Mouse (Mus musculus): Measurements from ENCODE around the gene Acsm4.

Acsm4 gene

DNA sequence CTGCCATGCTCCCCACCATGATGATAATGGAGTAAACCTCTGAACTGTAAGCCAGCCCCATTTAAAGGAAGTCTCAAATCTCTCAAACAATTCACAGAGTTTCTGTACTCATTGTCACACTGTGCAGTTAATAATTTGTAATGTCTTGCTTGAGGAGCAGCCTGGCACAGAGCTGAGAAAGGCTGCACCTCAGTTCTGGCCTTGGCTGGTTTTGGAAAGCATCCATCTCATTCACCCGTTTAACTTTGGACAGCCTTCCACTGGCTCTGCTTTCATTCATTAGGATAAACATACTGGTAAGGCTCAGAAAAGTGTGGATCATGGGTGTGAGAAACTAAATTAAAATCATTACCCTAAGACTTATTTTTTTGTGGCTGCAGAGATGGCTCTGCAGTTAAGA, 56.0 kb downstream of the Acsm4 start:
- Histone ChIP-seq H3K36me3 (ENCODE audit: insufficient read depth, low read length) (no peaks in the 10 kb centered on the region), H3K27me3 (ENCODE audit: insufficient read depth, low read length) (peaks cover 14% of the 10 kb centered on the region), H3K9me3 (ENCODE audit: low read length) (no peaks in the 10 kb centered on the region), H3K4me1 (replicated peaks; ENCODE audit: low read depth, low read length) (peaks cover 4% of the 10 kb centered on the region), H3K4me3 (replicated peaks; ENCODE audit: low read length) (no peak overlapping the region)
- no peak for TF ChIP-seq POU5F1 (IDR thresholded peaks at IDR 0.05; ENCODE audit: borderline replicate concordance, low read length)
- TF ChIP-seq CTCF (conservative IDR thresholded peaks at IDR 0.05; ENCODE audit: low read length) = no peak
- no peak for TF ChIP-seq NANOG (IDR thresholded peaks at IDR 0.05; ENCODE audit: borderline replicate concordance, low read length)

DNA sequence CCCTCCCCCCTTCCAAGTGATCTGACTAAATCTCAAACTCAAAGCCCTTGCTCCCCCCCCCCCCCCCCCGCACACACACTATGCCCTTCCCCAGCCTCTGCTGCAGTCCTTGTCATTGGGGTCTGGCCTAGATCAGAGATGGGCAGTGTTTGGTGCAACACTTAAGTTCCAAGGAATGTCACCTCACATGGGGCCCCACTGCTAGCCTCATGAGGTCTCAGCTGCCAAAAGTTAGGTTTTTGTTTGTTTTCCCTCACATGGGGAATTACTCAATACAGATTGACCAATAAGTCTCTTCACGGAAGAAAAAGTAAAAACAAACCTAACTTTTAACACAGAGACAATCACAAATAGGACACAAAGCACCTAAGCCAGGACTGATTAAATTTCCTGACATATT, 58.9 kb downstream of the Acsm4 start:
- no peak for TF ChIP-seq NANOG (IDR thresholded peaks at IDR 0.05; ENCODE audit: borderline replicate concordance, low read length)
- TF ChIP-seq CTCF (conservative IDR thresholded peaks at IDR 0.05; ENCODE audit: low read length) = no peak
- no peak for TF ChIP-seq POU5F1 (IDR thresholded peaks at IDR 0.05; ENCODE audit: borderline replicate concordance, low read length)
- Histone ChIP-seq H3K27me3 (ENCODE audit: insufficient read depth, low read length) (peaks cover 3% of the 10 kb centered on the region), H3K4me3 (replicated peaks; ENCODE audit: low read length) (no peak overlapping the region), H3K9me3 (ENCODE audit: low read length) (no peaks in the 10 kb centered on the region), H3K4me1 (replicated peaks; ENCODE audit: low read depth, low read length) (peaks cover 4% of the 10 kb centered on the region), H3K36me3 (ENCODE audit: insufficient read depth, low read length) (no peaks in the 10 kb centered on the region)

DNA sequence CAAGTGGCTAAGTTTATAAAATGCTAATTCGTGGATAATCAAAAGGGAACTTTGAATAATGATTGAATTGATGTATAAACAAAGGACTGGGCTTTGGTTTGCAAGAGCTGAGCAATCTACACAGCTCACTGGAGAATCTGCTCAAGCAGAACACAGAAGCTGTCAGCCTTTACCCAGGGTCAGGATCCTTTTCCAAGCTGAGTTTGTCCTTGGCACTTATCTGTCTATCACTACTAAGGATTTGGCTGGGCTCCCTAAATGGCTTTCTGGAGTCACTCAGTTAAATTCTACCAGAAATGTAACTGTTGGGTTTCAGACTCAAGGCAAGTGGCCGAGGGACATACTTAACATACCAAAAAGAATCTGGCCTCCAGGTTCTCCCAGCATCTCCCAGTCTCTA, 60.1 kb downstream of the Acsm4 start:
- H3K27me3 ChIP-seq (ENCODE audit: insufficient read depth, low read length) = no peaks in the 10 kb centered on the region; the same call in 1 of the 2 replicates
- H3K36me3 ChIP-seq (ENCODE audit: insufficient read depth, low read length) = no peaks in the 10 kb centered on the region
- no peak overlapping the region for H3K4me3 ChIP-seq (replicated peaks; ENCODE audit: low read length)
- H3K4me1 ChIP-seq (replicated peaks; ENCODE audit: low read depth, low read length) = no peaks in the 10 kb centered on the region
- TF ChIP-seq POU5F1 (IDR thresholded peaks at IDR 0.05; ENCODE audit: borderline replicate concordance, low read length) = no peak
- no peak for TF ChIP-seq CTCF (conservative IDR thresholded peaks at IDR 0.05; ENCODE audit: low read length)
- TF ChIP-seq NANOG (IDR thresholded peaks at IDR 0.05; ENCODE audit: borderline replicate concordance, low read length) = no peak
- H3K9me3 ChIP-seq (ENCODE audit: low read length) = no peaks in the 10 kb centered on the region

DNA sequence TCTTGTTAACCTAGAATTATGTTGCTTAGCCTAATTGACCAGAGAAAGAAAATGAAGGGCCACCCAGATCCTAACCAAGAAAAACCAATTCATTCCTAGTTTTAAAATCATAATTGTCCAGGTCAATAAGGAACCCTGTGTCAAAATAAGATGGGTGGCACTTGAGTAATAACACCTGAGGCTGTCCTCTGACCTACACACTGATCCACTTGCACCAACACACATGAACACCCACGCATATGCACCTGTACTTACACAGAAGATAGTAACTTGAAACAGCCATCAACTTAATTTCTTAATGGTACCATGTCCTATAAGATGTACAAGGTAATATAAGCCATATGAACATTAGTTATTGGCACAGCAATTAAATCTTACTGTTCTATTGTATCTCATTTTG, 63.9 kb downstream of the Acsm4 start:
- Histone ChIP-seq H3K4me3 (replicated peaks; ENCODE audit: low read length) (no peak overlapping the region), H3K4me1 (replicated peaks; ENCODE audit: low read depth, low read length) (no peaks in the 10 kb centered on the region), H3K9me3 (ENCODE audit: low read length) (no peaks in the 10 kb centered on the region), H3K27me3 (ENCODE audit: insufficient read depth, low read length) (peaks cover 4% of the 10 kb centered on the region; the same call in 1 of the 2 replicates), H3K36me3 (ENCODE audit: insufficient read depth, low read length) (no peaks in the 10 kb centered on the region)
- TF ChIP-seq POU5F1 (IDR thresholded peaks at IDR 0.05; ENCODE audit: borderline replicate concordance, low read length) (no peak), CTCF (conservative IDR thresholded peaks at IDR 0.05; ENCODE audit: low read length) (no peak), NANOG (IDR thresholded peaks at IDR 0.05; ENCODE audit: borderline replicate concordance, low read length) (no peak)

DNA sequence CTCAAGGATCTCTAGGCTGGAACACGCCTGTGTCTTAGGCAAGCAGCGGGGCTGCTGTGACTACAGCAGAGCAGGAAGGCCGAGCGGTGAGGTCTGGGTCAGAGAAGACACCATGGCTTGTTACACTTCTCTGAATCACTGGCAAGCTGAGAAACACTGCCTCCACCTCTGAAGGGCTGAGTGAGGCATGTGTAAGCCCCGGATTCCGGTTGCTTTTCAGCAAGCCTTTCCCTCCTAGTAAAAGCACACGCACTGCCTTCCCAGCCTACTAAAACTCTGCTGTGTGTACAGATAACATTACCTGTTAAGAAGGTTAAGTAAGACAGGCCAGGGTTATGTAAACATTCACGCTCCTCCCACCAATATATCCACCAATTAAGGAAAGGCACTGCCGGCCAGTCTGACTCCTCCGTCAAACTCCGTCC, 70.7 kb downstream of the Acsm4 start, which contains the start of gene Acsm3:
TSS of gene Acsm3 (plus strand) at position 397 of the 425 bp plus-strand sequence.
- Histone ChIP-seq H3K4me1 (replicated peaks; ENCODE audit: low read depth, low read length) (no peaks in the 10 kb centered on the region), H3K27me3 (ENCODE audit: insufficient read depth, low read length) (peaks cover 7% of the 10 kb centered on the region; the same call in 1 of the 2 replicates), H3K9me3 (ENCODE audit: low read length) (peaks cover 4% of the 10 kb centered on the region; the same call in 1 of the 2 replicates), H3K36me3 (ENCODE audit: insufficient read depth, low read length) (no peaks in the 10 kb centered on the region), H3K4me3 (replicated peaks; ENCODE audit: low read length) (peak within 1 kb of the TSS; percentile 54; the same call in 1 of the 2 replicates)
- no peak for TF ChIP-seq NANOG (IDR thresholded peaks at IDR 0.05; ENCODE audit: borderline replicate concordance, low read length)
- no peak for TF ChIP-seq POU5F1 (IDR thresholded peaks at IDR 0.05; ENCODE audit: borderline replicate concordance, low read length)
- TF ChIP-seq CTCF (conservative IDR thresholded peaks at IDR 0.05; ENCODE audit: low read length) = no peak

DNA sequence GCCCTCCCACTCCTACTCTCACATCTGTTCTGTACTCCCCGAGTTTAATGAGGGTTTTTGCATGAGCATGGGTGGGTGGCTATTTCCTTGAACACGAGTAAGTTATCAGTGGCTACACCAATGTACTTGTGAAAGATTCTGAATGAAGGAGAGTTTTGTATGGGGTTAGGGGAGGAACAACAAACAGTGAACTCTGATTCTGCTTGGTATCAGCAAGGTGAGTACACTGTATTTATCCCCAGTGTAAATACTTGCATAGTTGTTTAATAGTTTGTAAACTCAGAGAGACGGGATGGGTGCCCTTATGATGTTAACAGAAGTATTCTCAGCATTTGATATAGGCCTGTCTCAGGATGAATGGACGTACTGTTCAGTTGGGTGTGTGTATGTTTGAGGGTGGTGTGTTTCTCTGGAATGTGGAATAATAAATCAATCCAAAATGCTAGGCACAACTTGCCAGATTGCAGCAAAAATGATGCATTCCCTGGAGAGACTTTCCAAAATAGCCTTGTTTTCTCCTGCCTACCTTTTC, 72.4 kb downstream of the Acsm4 start:
- no peaks in the 10 kb centered on the region for H3K4me1 ChIP-seq (replicated peaks; ENCODE audit: low read depth, low read length)
- no peak for TF ChIP-seq POU5F1 (IDR thresholded peaks at IDR 0.05; ENCODE audit: borderline replicate concordance, low read length)
- TF ChIP-seq CTCF (conservative IDR thresholded peaks at IDR 0.05; ENCODE audit: low read length) = no peak
- no peak for TF ChIP-seq NANOG (IDR thresholded peaks at IDR 0.05; ENCODE audit: borderline replicate concordance, low read length)
- no peaks in the 10 kb centered on the region for H3K36me3 ChIP-seq (ENCODE audit: insufficient read depth, low read length)
- H3K9me3 ChIP-seq (ENCODE audit: low read length) = peaks cover 4% of the 10 kb centered on the region; the same call in 1 of the 2 replicates
- H3K4me3 ChIP-seq (replicated peaks; ENCODE audit: low read length) = no peak overlapping the region
- peaks cover 7% of the 10 kb centered on the region; the same call in 1 of the 2 replicates for H3K27me3 ChIP-seq (ENCODE audit: insufficient read depth, low read length)

All from E14TG2a.4 (cell line).